Mouse (Mus musculus) kidney, embryonic 15.5 days (tissue): Measurements from ENCODE around the gene Topaz1. TPM values are rescaled to one million over a fixed set of nuclear protein-coding genes. Genes with fewer than 3 reads are reported as not detected.

ENCODE experiments used
- ATAC-seq: fragments of 200-750 bp; cut with Nextera tagmentation; replicated peaks from 2 replicates; pipeline ENCODE4 v1.8.0; 2017; ENCODE audit warnings: moderate TSS enrichment; ENCODE audit not compliant: low FRiP score
- H3K27ac ChIP-seq: fragments of 300-500 bp; sonication (generic); 2 replicates; pipeline ENCODE4 v1.5.1; 2015; ENCODE audit warnings: mild to moderate bottlenecking, inconsistent platforms
- H3K27me3 ChIP-seq: fragments of 300-500 bp; sonication (generic); 2 replicates; pipeline ENCODE4 v1.6.1; 2015; ENCODE audit warnings: inconsistent platforms
- H3K36me3 ChIP-seq: fragments of 300-500 bp; sonication (generic); 2 replicates; pipeline ENCODE4 v1.6.1; 2015; ENCODE audit warnings: inconsistent platforms
- H3K4me1 ChIP-seq: fragments of 300-500 bp; sonication (generic); 2 replicates; pipeline ENCODE4 v1.6.1; 2015; ENCODE audit warnings: inconsistent platforms
- H3K4me2 ChIP-seq: fragments of 300-500 bp; sonication (generic); 2 replicates; pipeline ENCODE4 v1.6.1; 2015; ENCODE audit warnings: moderate library complexity, mild to moderate bottlenecking, inconsistent platforms
- H3K4me3 ChIP-seq: fragments of 300-500 bp; sonication (generic); replicated peaks from 2 replicates; pipeline ENCODE4 v1.5.1; 2015; ENCODE audit warnings: mild to moderate bottlenecking, inconsistent platforms
- H3K9ac ChIP-seq: fragments of 300-500 bp; sonication (generic); 2 replicates; pipeline ENCODE4 v1.6.1; 2015; ENCODE audit warnings: mild to moderate bottlenecking, inconsistent platforms
- H3K9me3 ChIP-seq: fragments of 300-500 bp; sonication (generic); replicated peaks from 2 replicates; pipeline ENCODE4 v1.6.1; 2016; ENCODE audit warnings: inconsistent platforms
- WGBS: fragments of 180-500 bp; shearing (Covaris S2); methylation state at CpG from one replicate; pipeline ENCODE4 v1.1.7; 2015; ENCODE audit warnings: mixed read lengths; 5-methylcytosine and 5-hydroxymethylcytosine counted together
- polyA plus RNA-seq: library from polyadenylated mRNA; unstranded; fragments of >200 nt; fragmentation: Nextera tagmentation; extraction: Ambion mirVana; gene quantifications from 2 replicates; pipeline ENCODE4 v1.2.1, GENCODE M21; 2015

Gene Topaz1
- polyA plus RNA-seq, 1 experiment from 2014 or later, result not detected

GRCm38 (mm10) chr9:122736742-122737141, 10.4 kb upstream of the Topaz1 start:
- no peak overlapping the region for H3K4me3 ChIP-seq
- H3K4me2 ChIP-seq, result no peak overlapping the region
- no peak for ATAC-seq
- no peaks in the 10 kb centered on the region for H3K9me3 ChIP-seq
- H3K36me3 ChIP-seq, result no peaks in the 10 kb centered on the region
- H3K27me3 ChIP-seq, result peaks cover 10% of the 10 kb centered on the region; the same call in 1 of the 2 replicates
- 16% methylated on average over 4 of the region's 4 CpGs for WGBS
- no peak overlapping the region for H3K9ac ChIP-seq
- H3K27ac ChIP-seq, result no peak overlapping the region
- 0 out of 2 replicates have a peak, but pooled peaks cover 5% of the 10 kb centered on the region for H3K4me1 ChIP-seq

DNA sequence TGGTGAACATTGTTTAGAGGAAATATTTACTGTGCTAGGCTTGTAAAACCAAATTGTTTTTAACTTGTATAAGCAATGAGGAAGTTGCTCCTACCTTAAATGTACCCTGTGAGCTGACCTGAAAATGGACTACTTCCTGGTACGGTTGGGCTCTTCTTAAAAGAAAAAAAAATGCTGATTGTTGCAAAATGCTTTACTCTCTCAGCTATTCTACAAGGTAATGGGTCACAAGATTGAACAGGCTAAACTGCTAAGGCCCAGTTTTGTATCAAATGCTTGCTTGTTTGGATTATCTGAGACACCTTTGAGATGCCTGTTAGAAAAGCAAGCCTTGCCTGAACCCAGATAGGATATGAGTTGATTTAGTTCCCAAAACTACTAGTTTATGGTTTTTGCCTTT, 1.3 kb upstream of the Topaz1 start:
- Histone ChIP-seq H3K4me3 (no peak overlapping the region), H3K4me2 (no peak overlapping the region), H3K9me3 (no peaks in the 10 kb centered on the region), H3K36me3 (no peaks in the 10 kb centered on the region), H3K9ac (no peak overlapping the region), H3K27me3 (0 out of 2 replicates have a peak, but pooled peaks cover 3% of the 10 kb centered on the region), H3K4me1 (no peaks in the 10 kb centered on the region), H3K27ac (no peak overlapping the region)
- no peak for ATAC-seq
- WGBS, result 83% methylated on average over 1 of the region's 1 CpGs

DNA sequence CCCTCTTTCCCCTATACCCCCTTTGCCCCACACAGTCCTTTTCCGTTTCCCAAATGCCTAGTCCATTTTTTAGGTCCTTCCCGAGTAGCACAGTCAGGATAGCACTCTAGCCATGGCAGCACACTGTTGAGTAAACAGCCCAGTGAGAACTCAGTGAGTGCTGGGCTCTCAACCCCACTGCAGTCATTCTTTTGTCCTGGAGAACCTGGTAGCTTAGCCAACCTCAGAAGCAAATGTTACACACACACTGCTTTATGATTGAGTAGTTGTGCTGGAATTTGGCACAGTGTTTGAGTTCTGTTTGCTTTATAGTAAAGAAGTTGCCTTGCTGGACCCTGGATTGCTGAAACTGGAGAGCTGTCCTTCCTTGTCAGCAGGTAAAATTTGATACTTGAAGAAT, 10.5 kb downstream of the Topaz1 start:
- no peak for ATAC-seq
- no peak overlapping the region for H3K27ac ChIP-seq

GRCm38 (mm10) chr9:122760111-122760510, 13.0 kb downstream of the Topaz1 start:
- Histone ChIP-seq H3K9me3 (no peaks in the 10 kb centered on the region), H3K4me2 (no peak overlapping the region), H3K4me1 (no peaks in the 10 kb centered on the region), H3K4me3 (no peak overlapping the region), H3K9ac (no peak overlapping the region), H3K27me3 (no peaks in the 10 kb centered on the region), H3K36me3 (no peaks in the 10 kb centered on the region), H3K27ac (no peak overlapping the region)
- no peak for ATAC-seq

More for the DNA sequence above, 10.5 kb downstream of the Topaz1 start:
- no peak overlapping the region for H3K4me3 ChIP-seq
- no peak overlapping the region for H3K4me2 ChIP-seq
- whole genome bisulfite sequencing, result 68% methylated on average over 2 of the region's 2 CpGs
- H3K9ac ChIP-seq, result no peak overlapping the region
- H3K27me3 ChIP-seq, result no peaks in the 10 kb centered on the region; the same call in 1 of the 2 replicates
- no peaks in the 10 kb centered on the region for H3K36me3 ChIP-seq
- no peaks in the 10 kb centered on the region for H3K4me1 ChIP-seq
- no peaks in the 10 kb centered on the region for H3K9me3 ChIP-seq

GRCm38 (mm10) chr9:122785231-122785630, 38.1 kb downstream of the Topaz1 start:
- no peaks in the 10 kb centered on the region for H3K27me3 ChIP-seq
- no peak overlapping the region for H3K4me3 ChIP-seq
- H3K4me2 ChIP-seq, result no peak overlapping the region
- H3K4me1 ChIP-seq, result no peaks in the 10 kb centered on the region
- no peaks in the 10 kb centered on the region for H3K36me3 ChIP-seq
- 72% methylated on average over 5 of the region's 5 CpGs for WGBS
- H3K9me3 ChIP-seq, result no peaks in the 10 kb centered on the region
- no peak for ATAC-seq
- H3K9ac ChIP-seq, result no peak overlapping the region
- no peak overlapping the region for H3K27ac ChIP-seq

DNA sequence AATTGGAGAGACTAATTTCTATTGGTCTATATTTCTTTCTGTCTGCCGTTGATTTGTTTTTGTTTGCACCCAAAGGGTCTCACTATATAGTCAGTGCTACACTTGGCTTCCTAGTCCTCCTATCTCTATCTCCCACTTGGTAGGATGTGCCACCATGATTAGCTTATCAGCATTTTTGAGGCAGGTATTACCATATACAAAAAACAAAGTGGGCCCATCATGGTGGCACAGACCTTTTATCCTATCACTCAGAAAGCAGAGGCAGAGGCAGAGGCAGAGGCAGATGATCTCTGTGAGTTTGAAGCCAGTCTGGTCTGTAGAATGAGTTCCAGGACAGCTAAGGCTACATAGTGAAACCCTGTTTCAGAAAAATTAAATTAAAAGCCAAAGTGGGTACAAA, 39.4 kb downstream of the Topaz1 start:
- H3K4me1 ChIP-seq, result no peaks in the 10 kb centered on the region
- H3K9ac ChIP-seq, result no peak overlapping the region
- no peak overlapping the region for H3K4me3 ChIP-seq
- H3K9me3 ChIP-seq, result no peaks in the 10 kb centered on the region
- H3K4me2 ChIP-seq, result no peak overlapping the region
- no peak overlapping the region for H3K27ac ChIP-seq
- no peaks in the 10 kb centered on the region for H3K27me3 ChIP-seq
- WGBS, result 88% methylated on average over 1 of the region's 1 CpGs
- no peak for ATAC-seq
- no peaks in the 10 kb centered on the region for H3K36me3 ChIP-seq

GRCm38 (mm10) chr9:122805053-122805844, 58.1 kb downstream of the Topaz1 start, which contains the start of gene Tcaim:
TSS of gene Tcaim (plus strand) at chr9:122805539.
- peak within 1 kb of the TSS; percentile 61 for H3K9ac ChIP-seq
- ATAC-seq, result peak; percentile 98
- WGBS, result 7% methylated on average over 42 of the region's 42 CpGs

GRCm38 (mm10) chr9:122805845-122806341, 58.7 kb downstream of the Topaz1 start:
- no peaks in the 10 kb centered on the region for H3K9me3 ChIP-seq
- H3K27me3 ChIP-seq, result no peaks in the 10 kb centered on the region; the same call in 1 of the 2 replicates
- peak overlapping the region; percentile 85 for H3K4me2 ChIP-seq
- peak overlapping the region; percentile 61 for H3K9ac ChIP-seq
- peak overlapping the region; percentile 95 for H3K27ac ChIP-seq
- no peak for ATAC-seq
- WGBS, result 9% methylated on average over 10 of the region's 10 CpGs
- peaks cover 15% of the 10 kb centered on the region for H3K4me1 ChIP-seq
- H3K36me3 ChIP-seq, result no peaks in the 10 kb centered on the region
- peak overlapping the region; percentile 79 for H3K4me3 ChIP-seq

More at GRCm38 (mm10) chr9:122805053-122805844, 58.1 kb downstream of the Topaz1 start, which contains the start of gene Tcaim:
- Histone ChIP-seq H3K27ac (peak within 1 kb of the TSS; percentile 95), H3K4me1 (peaks cover 15% of the 10 kb centered on the region), H3K36me3 (no peaks in the 10 kb centered on the region), H3K9me3 (no peaks in the 10 kb centered on the region), H3K4me2 (peak within 1 kb of the TSS; percentile 85), H3K4me3 (peak within 1 kb of the TSS; percentile 79), H3K27me3 (no peaks in the 10 kb centered on the region; the same call in 1 of the 2 replicates)

GRCm38 (mm10) chr9:122807186-122807585, 60.0 kb downstream of the Topaz1 start:
- no peak overlapping the region for H3K4me2 ChIP-seq

DNA sequence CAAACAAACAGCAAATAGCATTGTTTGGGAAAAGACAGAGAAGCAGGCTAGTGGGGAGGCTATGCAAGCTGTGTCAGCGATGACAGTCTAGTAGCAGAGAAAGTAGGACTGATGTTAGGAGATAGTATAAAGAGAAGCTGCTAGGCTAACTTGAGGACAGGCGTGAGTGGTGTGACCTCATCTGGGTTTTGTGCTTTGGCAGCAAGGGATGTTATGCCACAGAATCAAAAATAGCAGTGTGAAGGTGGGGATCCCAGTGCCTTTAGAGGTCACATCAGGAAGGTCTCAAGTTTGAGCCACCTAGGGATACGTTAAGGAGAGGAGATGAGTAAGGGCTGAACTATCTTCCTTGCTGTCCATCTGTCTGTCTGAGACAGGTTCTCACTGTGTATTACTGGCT, 63.1 kb downstream of the Topaz1 start:
- H3K9ac ChIP-seq, result no peak overlapping the region
- H3K4me2 ChIP-seq, result no peak overlapping the region
- ATAC-seq, result no peak
- H3K4me1 ChIP-seq, result peaks cover 10% of the 10 kb centered on the region
- H3K4me3 ChIP-seq, result no peak overlapping the region
- H3K27ac ChIP-seq, result no peak overlapping the region
- WGBS, result 92% methylated on average over 3 of the region's 3 CpGs
- no peaks in the 10 kb centered on the region for H3K9me3 ChIP-seq
- H3K27me3 ChIP-seq, result no peaks in the 10 kb centered on the region
- peaks cover 15% of the 10 kb centered on the region for H3K36me3 ChIP-seq

More at GRCm38 (mm10) chr9:122807186-122807585, 60.0 kb downstream of the Topaz1 start:
- 94% methylated on average over 2 of the region's 2 CpGs for WGBS
- no peak overlapping the region for H3K4me3 ChIP-seq
- no peaks in the 10 kb centered on the region; the same call in 1 of the 2 replicates for H3K27me3 ChIP-seq
- H3K4me1 ChIP-seq, result peaks cover 15% of the 10 kb centered on the region
- H3K27ac ChIP-seq, result no peak overlapping the region
- H3K9ac ChIP-seq, result no peak overlapping the region
- H3K36me3 ChIP-seq, result peaks cover 4% of the 10 kb centered on the region; the same call in 1 of the 2 replicates
- ATAC-seq, result no peak
- H3K9me3 ChIP-seq, result no peaks in the 10 kb centered on the region

DNA sequence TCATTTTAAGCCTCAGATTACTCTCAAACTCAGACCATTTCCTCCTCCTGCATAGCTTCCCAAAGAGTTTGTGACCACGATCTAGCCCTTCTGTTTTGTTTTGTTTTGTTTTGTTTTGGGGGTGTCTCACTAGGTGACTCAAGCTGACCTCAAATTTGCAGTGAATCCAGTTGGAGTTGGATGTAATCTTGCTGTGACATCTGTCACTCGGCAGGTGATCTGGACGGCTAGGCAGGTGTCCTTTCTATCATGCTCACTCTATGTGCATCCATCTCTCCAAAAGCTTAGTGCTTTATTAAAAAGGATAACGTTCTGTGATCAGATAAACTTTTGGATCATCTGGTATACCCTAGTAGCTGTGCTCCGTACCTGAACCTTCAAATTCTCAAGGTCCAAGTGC, 65.2 kb downstream of the Topaz1 start:
- no peaks in the 10 kb centered on the region for H3K9me3 ChIP-seq
- no peak for ATAC-seq
- H3K4me2 ChIP-seq, result no peak overlapping the region
- H3K4me3 ChIP-seq, result no peak overlapping the region
- H3K36me3 ChIP-seq, result peaks cover 15% of the 10 kb centered on the region
- H3K4me1 ChIP-seq, result no peaks in the 10 kb centered on the region
- no peak overlapping the region for H3K27ac ChIP-seq
- WGBS, result 84% methylated on average over 5 of the region's 5 CpGs
- H3K9ac ChIP-seq, result no peak overlapping the region
- H3K27me3 ChIP-seq, result no peaks in the 10 kb centered on the region

GRCm38 (mm10) chr9:122814775-122815174, 67.6 kb downstream of the Topaz1 start:
- Histone ChIP-seq H3K36me3 (peaks cover 15% of the 10 kb centered on the region), H3K4me3 (no peak overlapping the region), H3K27ac (no peak overlapping the region), H3K4me1 (no peaks in the 10 kb centered on the region), H3K9ac (no peak overlapping the region), H3K9me3 (no peaks in the 10 kb centered on the region), H3K4me2 (no peak overlapping the region), H3K27me3 (no peaks in the 10 kb centered on the region)
- ATAC-seq, result no peak
- 96% methylated on average over 2 of the region's 2 CpGs for WGBS
